Mouse (Mus musculus): ENCODE data around the gene Ppp1r3c.

Gene Ppp1r3c

DNA sequence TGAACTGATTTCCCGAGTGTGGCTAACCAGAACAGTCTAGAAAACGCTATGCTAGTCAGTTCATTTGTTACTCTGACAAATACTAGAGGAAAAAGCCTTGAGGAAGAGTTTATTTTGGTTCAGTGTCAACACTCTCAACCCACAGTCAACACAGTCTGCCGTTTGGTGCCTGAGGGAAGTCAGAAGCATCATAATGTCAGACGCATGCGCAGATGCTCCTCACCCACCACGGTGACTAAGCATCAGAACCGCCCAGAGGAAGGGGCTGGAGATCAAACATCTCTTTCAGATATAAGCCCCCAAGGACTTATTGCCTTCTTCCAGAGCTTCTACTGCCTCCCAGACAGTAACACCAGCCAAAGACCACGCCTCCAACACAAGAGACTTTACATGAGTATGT lies 15.3 kb downstream of the Ppp1r3c start:
- DNase-seq (ENCODE audit: low spot score in 2 of 2): no peak

DNA sequence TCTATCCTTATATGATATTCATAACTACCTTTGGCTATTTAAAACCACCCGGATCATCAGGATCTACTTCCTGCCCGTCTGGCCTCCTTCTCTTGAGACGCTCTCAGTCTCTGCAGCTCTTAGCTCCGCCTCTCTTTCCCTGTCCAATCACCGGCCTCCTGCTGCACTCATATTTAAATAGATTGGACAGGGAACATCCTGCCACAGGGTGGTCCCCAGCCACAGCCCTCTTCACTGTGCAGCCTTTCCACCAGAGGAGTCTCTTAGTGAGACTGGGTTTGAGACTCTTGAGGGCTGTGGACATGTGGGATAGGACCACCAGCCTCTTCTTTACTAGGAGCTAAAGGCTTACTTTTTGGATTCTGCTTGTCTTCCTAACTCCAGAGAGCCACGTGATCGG lies 20.2 kb downstream of the Ppp1r3c start:
- DNase-seq (ENCODE audit: low spot score in 2 of 2): no peak

DNA sequence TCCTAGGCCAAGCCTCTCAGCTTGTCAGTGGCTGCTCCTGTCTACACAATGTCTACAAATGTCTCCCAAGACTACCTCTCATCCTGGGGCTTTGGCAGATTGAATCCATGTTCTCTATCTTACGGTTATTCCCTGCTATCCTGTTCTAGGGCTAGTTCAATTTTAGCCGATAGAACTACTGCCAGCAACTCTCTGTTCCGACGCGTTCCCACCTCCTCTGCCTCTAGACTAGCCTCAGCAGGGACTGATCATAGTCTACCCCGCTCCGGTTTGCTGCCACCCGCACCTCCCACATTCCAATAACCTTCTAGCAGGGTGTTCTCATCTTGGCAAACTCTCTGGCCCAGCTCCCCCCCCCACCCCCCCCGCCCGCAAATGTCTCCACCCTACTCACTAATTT lies 20.9 kb downstream of the Ppp1r3c start:
- DNase-seq (ENCODE audit: low spot score in 2 of 2): no peak

DNA sequence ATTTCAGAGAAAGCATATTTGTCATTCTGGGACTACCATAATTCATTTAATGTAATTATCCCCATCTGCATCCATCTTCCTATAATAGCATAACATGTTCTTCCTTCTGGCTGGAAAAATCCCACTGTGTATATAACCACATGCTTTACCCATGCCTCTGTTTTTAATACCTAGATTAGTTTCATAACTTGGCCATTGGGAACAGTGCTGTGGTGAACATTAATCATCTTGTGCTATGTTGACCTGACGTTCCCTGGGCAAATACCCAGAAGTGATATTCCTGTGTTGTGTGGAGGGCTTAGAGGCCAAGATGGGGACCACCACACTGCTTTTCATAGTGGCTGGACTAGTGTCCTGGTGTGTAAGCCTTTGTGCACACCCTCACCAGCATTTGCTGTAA lies 22.0 kb downstream of the Ppp1r3c start:
- no peak for DNase-seq (ENCODE audit: low spot score in 2 of 2)

DNA sequence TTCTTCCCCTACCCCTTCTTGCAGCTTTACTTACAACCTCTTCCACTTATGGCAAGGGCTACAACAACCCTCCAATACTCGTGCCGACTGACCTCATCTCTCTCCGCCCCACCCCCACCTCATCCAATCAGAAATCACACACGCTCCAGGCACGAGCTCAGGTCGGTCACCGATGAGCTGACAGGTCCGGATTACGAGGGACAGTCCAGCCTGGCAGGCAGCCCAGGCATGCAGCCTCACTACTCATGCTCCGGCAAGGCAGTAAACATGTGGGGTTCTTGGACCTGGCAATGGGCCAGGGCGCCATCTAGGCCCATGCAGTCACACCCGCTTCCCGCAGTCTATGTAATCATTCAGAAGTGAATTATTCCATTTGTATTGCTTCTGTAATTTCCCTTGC lies 23.4 kb downstream of the Ppp1r3c start:
- DNase-seq (ENCODE audit: low spot score in 2 of 2): no peak

DNA sequence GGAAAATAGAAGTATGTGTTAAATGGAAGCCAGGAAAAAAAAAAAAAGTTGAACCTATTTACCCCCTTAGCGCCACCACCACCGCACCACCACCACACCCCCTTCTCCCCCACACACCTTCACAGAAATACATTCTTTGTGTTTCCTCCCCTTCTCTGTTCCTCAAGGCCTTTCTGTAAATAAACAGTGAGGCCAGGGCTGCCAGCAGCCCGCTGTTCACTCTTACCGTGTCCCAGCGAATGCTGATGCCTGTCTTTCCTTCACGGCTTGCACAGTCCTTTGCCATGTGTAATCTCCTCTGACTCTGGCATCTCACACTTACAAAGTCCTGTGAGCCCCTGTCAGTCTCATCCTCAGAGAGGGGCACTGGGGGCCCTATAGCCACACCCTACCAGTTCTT lies 30.3 kb downstream of the Ppp1r3c start:
- DNase-seq (ENCODE audit: low spot score in 2 of 2): no peak

DNA sequence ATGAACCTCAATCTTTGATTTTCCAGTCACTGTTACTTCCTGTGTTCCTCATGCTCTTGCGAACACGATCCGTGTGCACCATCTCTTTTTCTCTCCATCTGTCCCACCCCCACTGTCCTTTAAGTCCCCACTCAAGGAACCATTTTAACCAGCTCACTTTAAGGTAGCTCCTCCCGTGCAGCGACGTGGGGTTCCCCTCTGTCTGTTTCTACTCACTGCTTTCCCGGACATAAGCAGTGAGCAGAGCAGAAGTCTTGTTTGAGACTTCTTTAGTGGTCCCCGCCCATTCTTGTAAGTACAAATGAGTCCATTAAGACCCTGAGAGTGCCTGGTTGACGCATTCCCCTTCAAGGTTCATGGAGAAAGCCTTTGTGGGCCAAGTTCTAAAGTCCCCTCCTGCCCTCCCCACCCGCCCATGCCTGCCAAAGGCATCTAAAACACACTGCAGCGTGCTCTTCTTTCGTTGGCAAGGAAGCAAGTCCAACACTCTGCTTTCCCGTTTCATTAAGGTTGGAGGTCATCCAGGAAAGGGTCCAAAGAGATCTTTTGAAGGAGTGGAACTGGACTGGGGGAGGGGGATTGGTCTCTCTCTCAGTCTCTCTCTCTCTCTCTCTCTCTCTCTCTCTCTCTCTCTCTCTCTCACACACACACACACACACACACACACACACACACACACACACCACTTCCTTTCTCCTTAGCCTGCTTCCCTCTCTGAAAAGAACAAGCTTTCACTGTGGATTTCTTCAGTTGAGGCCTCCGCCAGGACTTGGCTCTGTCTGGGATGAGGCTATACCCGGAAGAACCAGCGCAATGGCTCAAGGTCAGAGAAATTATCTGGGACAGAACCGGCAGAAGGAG lies 30.9 kb downstream of the Ppp1r3c start:
- no peak for DNase-seq (ENCODE audit: low spot score in 2 of 2)

DNA sequence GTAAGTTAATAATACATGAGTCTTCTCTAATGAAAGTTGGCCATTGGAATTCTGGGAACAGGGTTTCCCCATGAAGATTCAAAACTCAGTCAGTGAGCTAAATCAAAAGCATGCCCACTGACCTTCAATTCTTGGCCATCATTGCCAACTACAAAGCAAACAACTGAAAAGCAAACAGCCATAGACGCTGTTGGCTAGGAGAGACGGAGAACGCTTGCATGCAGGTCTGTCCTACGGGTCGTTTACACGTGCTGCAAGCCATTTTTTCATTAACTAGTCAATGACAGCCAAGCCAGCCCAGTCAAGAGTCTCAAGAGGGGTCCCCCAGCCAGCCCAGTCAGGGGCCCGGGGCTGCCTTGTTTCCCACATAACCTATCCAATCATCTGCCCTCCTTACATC lies 31.7 kb downstream of the Ppp1r3c start:
- no peak for DNase-seq (ENCODE audit: low spot score in 2 of 2)

DNA sequence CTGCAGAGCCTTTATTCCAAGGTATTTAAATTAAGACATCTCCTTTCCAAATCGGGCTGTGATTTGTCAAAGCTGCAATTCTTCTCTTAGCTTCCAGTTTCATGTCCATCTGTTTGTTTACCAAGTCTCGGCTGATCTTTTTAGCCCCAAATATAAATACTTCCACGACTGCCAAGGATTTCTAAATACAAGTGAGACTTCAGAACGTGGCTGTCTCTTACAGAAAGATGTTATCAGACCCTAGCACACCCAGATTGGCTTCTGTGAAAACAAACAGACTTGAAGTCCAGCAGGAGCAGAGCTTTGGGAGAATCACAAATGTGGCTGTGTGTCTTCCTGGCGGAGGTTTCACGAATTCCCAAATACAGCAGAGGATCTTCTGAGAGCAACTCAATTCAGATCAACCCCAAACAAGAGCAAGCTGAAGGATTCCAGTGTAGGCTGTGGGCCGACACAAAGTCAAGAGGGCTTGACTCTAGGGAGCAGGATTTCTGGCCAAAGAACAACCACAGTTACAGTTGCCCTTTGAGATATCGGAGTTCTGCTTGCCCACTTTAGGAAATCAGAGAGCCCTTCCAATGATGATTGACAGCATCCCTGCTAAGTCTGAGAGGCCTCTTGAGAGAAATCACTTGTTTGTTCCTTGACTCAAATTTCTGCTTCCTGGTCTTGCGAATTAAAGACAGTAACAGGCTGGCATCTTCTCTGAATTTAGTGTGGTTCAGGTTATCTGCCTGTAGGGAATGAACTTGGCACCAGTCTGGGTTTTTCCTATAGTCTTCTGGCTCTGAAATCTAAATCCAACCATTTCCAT lies 34.4 kb downstream of the Ppp1r3c start:
- DNase-seq (ENCODE audit: low spot score in 2 of 2): peak in 1 of 2 experiments; percentile 8

DNA sequence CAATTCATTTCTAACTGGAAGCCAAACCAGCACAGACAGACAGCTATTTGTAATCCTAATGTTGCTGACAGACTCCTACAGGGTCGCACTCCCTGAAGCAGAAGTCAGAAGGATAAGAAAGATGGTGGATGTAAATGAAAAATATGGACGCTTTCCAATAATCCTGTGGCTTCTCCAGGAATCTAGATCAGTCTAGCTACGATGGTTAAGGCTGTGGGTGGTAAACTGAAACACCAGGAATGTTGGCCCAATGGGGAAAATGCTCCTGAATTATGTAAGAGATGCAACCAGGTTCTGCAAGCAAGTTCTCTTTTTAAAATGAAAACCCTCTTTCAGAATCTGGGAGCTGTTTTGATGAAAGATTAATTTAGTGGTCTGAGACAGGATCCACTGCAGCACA lies 35.1 kb downstream of the Ppp1r3c start:
- DNase-seq (ENCODE audit: low spot score in 2 of 2): peak in 1 of 2 experiments; percentile 15

DNA sequence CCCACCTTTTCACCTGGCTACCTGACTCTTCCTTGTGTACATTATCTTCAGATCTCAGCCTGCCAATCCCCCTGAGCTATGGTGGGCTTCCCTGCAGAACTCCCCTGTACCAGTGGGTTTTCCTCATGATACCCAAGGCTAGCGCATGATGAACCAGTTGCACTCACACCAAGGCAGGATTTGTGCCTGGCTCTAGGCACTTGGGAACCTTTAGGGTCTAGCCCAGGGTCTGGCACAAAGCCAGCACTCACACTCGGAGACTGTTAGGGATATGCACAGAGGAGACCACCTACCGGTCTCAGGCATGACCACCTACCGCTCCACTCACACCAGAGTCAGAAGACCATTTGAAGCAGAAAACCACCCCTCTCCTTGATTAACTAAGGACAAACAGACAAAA lies 35.5 kb downstream of the Ppp1r3c start:
- DNase-seq (ENCODE audit: low spot score in 2 of 2): no peak

DNA sequence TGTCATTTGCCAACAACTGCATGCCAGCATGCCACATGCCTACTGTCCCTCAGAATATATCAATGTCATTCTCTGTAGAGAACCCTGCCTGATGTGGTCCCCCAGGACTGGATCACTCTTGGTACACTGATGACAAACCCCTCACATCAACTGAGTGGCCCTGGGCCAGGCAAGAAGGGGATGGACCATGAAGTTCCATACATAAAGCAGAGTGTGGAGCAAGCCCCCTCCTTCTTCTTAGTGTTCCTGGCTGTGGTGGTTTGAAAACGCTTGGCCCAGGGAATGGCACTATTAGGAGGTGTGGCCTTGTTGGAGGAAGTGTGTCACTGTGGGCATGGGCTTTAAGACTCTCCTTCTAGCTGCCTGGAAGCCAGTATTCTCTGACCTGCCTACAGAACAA lies 37.3 kb downstream of the Ppp1r3c start:
- no peak for DNase-seq (ENCODE audit: low spot score in 2 of 2)

DNA sequence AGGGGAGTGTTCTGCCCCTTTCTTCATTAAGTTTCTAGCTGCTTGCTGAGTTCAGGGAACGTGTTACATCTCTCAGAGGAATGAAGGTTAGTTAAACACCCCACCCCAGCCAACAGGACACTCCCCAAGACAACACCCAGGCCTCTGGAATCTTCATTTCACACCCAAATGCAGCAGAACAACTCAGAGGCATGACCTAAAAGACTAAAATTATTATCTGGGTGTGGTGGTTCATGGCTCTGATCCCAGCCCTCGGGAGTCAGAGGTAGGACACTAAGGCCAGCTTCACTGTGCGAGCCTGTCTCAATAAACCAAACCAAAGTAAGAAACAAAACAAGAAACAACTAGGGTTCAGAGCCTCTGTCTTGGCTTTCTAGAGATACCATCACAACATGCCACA lies 38.3 kb downstream of the Ppp1r3c start:
- no peak for DNase-seq (ENCODE audit: low spot score in 2 of 2)

DNA sequence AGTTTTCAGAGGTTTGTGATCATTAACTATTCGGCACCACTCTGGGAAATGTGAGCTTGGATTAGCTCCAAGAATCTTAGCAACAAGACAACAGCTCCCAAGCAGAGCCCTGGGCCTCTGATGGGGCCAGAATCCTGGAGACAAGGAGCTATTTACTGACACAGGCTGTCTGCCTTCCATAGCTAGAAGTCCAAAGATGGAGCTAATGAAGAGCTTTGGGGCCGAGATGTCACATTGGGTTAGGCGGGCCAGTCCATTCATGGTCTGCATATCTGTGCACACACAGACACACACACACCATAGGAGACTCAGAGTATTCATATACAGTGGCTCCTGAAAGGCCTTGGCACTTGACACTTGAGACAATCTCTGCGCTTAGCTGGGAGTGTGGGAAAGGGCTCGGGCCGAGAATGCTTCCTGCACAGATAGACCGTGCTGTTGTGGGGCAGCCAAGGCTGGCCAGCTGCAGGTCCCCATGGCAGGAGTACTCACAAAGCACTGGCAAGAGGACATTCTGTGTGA lies 39.8 kb downstream of the Ppp1r3c start:
- DNase-seq (ENCODE audit: low spot score in 2 of 2): no peak

DNA sequence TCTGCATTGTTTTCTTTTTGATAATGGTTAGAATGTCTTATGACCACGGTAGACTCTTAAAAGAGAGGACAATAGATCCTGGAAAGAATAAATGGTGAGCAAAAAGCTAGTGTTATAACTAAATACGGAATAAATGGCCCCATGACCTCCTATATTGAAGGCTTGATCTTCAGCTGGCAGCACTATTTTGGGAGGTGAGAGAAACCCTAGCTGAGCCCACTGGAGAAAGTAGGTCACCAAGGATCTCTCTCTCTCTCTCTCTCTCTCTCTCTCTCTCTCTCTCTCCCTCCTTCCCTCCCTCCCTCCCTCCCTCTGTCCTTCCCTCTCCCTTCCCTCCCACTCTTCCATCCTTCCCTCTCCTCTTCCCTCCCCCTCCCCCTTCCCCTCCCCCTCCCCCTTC lies 42.9 kb downstream of the Ppp1r3c start:
- DNase-seq (ENCODE audit: low spot score in 2 of 2): no peak

DNA sequence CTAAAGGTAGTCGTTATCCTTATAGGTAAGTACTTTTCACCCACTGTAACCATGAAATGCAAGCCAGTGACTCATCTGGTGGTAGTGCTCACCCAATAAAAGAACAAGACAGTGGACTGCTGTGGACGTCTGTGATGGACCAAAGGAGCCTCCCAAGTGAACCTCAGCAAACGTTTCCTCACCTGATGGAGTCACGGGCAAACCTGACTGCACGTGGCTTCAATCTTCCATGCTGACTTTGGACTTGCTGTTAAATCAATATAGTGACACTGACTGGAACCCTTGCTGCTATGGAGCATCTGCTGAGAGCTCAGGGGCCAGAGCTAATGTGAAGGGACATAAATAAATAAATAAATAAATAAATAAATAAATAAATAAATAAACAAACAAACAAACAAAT lies 44.5 kb downstream of the Ppp1r3c start:
- no peak for DNase-seq (ENCODE audit: low spot score in 2 of 2)

DNA sequence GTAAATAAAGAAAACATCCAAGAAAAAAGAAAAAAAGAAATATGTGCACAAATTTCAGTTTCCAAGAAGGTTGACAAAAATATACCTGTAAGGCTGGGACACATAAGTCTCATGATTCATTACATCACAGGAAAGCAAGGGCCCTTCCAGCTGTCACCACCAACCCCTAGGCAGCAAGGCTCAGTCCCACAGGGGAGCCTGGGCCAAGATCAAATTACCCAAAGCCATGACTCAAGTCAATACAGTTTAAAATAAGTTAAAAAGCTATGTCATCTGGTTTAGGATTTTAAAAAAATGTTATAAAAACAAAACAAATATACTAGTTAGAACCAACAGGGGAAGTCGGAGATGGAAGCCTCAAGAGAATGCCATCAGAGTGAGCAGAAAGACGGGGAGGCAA lies 45.2 kb downstream of the Ppp1r3c start:
- no peak for DNase-seq (ENCODE audit: low spot score in 2 of 2)

DNA sequence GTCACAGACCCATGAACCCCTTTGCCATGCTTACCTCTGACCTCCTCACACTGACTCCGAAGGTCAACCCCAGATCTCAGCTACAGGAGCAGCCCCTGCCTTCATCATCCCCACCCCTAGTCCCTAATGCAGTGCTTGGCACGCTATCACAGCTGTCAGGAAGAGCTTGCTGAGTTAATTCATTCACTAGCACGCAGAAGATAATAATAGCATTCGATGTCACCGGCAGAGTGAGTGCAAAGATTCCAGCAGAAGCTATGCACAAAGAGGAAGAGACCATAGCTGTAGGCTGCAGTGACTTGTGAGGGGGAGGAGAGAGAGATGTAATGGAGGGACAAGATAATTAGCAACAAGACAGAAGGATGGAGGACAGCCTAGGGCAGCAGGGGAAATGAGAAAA lies 47.2 kb downstream of the Ppp1r3c start:
- DNase-seq (ENCODE audit: low spot score in 2 of 2): peak in 1 of 2 experiments; percentile 58

DNA sequence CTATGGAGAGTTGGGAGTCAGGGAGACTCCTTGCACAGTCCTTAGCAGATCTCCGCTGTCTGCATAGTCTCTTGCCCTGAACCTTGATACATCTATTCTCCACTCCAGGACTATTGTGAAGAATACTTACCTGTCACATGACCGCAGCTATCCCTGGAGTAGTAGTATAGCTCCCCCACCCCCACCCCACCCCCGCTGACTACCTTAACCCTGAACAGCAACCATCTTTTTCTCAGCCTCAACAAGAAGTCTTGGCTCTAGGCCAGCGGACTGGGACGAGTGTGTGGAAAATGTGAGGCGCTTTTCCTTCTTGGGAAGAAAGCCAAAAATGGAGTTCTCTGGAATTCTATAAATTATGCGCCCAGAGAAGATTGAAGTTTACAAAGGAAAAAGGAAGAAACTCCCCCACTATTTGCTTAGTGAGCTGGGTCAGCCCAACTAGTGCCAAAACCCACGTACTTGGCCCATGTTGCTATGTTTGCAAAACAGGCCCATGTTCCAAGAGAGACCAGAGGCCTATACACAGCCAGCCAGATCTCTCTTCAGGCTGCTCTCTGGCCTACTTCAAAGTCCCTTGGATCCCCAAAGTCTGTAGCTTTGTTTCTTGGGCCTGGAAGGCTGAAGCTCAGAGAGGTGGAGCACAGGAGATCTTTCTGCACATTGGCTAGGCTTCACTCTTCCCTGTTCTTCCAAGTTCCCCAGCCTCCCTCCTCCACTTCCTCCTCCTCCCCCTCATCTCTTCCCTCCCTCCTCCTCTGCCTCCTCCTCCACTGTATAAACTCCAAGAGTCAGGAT lies 48.4 kb downstream of the Ppp1r3c start:
- peak in 1 of 2 experiments; percentile 34 for DNase-seq (ENCODE audit: low spot score in 2 of 2)

DNA sequence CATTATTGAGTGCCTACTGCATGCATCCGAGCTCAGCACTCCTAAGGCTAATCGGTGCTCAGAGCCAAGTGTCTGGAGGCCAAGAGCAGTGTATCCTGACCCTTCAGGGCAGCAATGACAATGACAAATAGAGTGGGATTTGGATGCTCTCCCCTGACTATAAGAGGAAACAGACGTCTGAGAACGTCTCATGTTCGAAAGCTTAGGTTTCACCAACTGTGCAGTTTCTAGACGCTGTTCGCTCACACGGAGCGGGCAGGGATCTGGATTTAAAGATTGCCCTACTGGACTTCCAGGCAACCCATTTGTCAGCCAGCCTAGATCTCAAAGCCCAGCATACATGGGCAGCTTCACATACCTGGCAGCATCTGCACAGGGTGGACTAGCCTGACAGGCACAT lies 49.4 kb downstream of the Ppp1r3c start:
- no peak for DNase-seq (ENCODE audit: low spot score in 2 of 2)

DNA sequence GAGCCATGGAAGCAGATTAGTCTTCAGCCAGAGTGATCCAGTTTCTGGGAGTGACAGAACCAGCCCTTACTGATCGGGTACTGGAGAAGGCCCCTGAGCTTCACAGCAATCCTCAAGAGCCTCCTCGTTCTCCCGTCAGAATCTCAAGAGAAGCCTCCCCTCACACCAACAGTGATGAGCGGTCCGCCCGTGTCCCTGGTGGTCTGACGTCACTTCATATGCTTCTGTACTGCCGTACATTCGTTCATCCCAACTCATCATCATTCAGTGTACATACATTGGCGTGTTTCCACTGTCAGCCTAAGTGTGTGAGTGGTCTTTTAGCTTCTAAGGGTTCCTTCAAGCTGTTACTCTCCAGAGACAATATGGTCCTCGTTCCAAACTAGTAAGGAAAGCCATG lies 50.4 kb downstream of the Ppp1r3c start:
- no peak for DNase-seq (ENCODE audit: low spot score in 2 of 2)

DNA sequence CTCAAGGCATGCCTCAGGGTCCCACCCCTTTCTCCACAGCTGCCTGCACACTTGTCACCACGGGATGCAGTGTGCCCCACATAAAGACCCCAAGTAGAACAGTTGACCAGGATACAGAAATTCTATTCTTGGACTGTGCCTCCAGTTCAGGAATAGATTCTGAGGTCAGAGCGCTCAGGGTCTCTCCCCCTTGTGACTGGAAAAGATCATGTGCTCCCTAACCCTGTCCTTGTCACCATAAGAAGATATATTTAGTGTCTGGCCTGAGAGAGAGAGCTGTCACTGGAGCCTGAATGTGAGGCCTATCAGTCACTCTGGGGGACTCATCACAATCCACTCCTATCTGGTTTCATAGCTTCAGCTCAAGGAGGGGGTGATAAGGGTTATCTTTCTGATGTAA lies 53.9 kb downstream of the Ppp1r3c start:
- no peak for DNase-seq (ENCODE audit: low spot score in 2 of 2)
